Mouse (Mus musculus) testis, adult 2 months (tissue): ENCODE data around the gene Slc22a18.

Source experiments
- CTCF ChIP-seq: fragments of 200-500 bp; IDR thresholded peaks from 2 replicates; pipeline ENCODE4 v1.5.1; 2012; ENCODE audit warnings: low read depth, mild to moderate bottlenecking, inconsistent platforms, low read length, moderate library complexity; ENCODE audit not compliant: control insufficient read depth, insufficient read depth, insufficient replicate concordance
- POLR2A ChIP-seq: fragments of 200-500 bp; IDR thresholded peaks from 2 replicates; pipeline ENCODE4 v1.6.1; 2012; ENCODE audit warnings: low read depth, mild to moderate bottlenecking, inconsistent platforms, low read length, moderate library complexity; ENCODE audit not compliant: control insufficient read depth

DNA sequence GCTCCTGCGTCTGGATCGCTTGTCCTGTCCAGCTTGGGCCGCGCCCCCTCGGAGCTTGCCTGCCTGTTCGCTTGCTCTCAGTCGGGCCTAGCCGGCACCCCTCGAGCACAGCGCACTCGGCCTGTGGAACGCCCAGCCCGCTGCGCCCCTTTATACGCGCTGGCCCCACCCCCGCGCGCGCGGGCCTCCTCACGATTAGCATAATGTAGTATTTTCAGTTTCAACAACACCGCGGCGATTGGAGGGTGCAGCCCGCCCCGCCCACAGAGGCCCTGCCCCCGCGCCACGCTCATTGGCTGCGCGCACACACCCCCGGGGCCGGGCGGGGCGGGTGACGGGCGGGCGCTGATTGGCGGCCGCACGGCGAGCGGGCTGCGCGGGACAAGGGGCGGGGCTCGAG is 12.7 kb upstream of the Slc22a18 start, which contains the start of gene Cdkn1c:
- TF ChIP-seq POLR2A (peak; percentile 49; the same call in 1 of the 2 replicates), CTCF (no peak)
